Mouse (Mus musculus) spleen, adult 2 months (tissue): ENCODE measurements around the gene Vav2.

Source experiments
- CTCF ChIP-seq: fragments of 200-500 bp; IDR thresholded peaks from 2 replicates; pipeline ENCODE4 v1.5.1; 2011; ENCODE audit warnings: mild to moderate bottlenecking, inconsistent platforms; ENCODE audit not compliant: insufficient read depth, insufficient read length, insufficient replicate concordance; ENCODE audit errors: extremely low read depth
- POLR2A ChIP-seq: fragments of 200-500 bp; IDR thresholded peaks from 2 replicates; pipeline ENCODE4 v1.6.1; 2011; ENCODE audit warnings: low read depth, low read length, inconsistent platforms

DNA sequence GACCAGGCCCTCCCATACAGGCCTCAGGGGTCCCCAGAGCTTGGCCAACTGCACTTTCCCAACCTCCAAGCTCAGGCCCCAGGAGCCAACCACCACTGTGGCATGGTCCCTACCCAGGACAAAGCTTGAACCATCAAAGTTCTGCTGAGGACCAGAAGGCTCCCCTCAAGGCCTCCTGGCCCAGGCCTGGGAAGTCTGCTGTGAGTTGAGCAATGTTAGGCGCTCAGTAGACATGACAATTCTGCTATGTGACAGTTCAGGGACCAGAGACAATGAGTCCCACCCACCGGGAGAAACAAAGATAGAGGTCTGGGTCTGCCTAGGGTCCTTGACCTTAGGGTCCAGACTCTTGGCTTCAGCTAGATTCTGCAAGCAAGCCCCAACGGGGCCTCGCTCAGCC lies 98.9 kb downstream of the Vav2 start:
- TF ChIP-seq CTCF (no peak), POLR2A (no peak)
